Mouse (Mus musculus) kidney, postnatal 14 days (tissue): ENCODE data around the gene Ankle2.

Source experiments
- DNase-seq: peaks from one replicate; pipeline ENCODE4 v3.0.0; 2022; ENCODE audit warnings: mixed read lengths

Gene Ankle2

DNA sequence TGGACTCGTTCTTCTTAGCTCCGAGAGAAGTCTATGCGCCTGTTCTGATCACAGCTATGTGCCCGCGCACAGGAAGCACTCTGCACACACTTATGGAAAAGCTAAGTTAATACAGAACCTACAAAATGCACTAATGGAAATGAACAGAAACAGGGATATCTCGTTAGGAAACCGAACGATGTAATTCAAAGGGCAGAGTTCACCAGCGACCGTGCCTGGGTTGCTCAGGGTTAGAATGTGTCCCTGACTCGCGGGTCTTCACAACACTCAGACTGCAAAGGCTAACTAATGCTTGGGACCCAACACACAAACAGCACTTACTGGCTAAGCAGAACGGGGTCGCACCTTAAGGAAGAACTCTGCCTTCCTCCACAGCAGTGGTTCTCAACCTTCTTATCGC lies 54.4 kb downstream of the Ankle2 start:
- peak; percentile 33 for DNase-seq

DNA sequence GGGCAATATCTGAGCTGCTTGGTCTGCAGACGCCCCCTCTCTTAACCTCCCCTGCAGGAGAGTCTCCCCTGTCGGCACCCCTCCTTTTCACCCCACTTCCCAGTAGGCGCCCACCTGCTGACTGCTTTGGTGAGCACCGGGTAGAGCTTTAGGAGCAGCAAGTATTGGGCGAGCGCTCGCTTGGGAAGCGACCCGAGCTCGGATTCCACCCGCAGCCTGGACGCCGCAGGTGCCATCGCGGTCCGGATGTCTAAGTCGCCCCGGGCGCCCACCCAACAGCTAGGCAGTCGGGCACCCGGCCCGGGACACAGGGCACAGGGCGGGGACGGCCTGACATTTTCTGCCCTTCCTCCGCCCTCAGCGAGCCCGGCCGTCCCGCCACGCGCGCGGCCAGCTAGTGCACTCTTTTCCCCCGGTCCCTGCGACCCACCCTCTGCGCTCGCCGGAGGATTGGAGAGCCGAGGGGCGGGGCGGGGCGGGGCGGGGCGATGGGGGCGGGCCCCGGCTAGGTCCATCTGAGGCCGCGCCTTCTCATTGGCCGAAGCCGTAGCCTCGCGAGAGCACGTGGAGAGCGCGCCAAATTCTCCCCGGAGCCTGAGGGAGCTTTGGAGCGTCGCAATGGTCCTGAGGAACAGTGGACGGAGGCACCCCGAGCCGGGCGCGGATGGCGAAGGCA lies 55.1 kb downstream of the Ankle2 start, which contains the start of the genes Pxmp2 and Pole:
Gene Pxmp2 (minus strand): TSS at position 417 of the 676 bp plus-strand sequence.
Gene Pole (plus strand): TSS at position 537 of the 676 bp plus-strand sequence.
- DNase-seq: peak; percentile 95

DNA sequence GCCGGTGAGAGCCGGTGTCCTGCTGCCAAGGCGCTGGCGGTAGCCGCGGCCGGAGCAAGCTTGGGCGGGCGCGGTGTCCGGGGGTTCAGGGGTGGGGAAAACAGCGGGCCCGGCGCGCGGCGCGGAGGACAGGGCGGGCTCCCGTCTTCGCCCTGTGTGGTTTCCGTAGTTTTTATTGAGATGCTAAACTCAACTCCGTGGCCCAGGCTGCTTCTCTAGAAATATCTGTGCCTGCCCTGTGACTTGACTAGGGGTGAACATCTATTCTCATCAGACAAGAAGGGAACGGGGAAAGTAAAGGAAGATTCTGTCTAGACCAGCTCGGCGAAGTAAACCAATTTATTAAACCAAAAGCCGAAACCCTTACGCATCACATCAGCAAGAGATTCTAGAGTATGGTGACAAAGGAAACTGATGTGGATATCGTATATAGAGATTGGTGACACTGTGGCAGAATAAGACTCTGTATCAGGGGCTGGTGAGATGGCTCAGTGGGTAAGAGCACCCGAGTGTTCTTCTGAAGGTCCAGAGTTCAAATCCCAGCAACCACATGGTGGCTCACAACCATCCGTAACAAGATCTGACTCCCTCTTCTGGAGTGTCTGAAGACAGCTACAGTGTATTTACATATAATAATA lies 55.8 kb downstream of the Ankle2 start:
- no peak for DNase-seq

DNA sequence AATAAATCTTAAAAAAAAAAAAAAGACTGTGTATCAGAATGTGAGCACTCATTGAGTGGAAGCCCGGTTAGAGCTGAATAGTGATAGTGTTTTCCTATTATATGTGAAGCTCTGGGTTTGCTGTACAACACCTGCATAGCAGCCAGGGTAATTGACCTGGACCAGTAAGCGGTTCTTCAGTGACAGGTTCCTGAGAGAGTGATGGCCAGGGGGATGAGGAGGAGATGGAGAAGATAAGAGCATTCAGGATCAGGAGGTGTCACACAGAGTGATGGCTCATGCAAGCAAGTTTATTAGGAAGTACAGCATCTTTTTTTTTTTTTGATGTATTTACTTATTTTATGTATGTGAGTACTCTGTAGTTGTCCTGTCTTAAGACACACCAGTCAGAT lies 56.3 kb downstream of the Ankle2 start:
- DNase-seq: no peak

DNA sequence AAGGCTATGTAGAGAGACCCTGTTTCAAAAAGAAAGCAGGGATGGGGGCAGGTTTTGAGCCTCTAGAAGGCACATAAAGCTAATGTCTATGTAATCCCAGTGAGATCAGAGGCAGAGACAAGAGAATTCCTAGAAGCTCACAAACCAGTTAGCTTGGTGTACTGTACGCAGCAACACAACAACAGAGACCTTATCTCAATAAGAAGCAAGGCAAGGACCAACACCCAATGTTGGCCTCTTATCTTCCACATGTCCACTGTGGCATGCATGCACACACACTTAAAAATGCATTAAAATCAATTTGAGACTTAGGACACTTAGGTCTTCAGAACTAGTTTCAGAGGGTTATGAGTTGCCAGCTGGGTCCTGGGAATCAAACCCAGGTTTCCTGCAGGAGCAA lies 60.8 kb downstream of the Ankle2 start:
- DNase-seq: no peak

DNA sequence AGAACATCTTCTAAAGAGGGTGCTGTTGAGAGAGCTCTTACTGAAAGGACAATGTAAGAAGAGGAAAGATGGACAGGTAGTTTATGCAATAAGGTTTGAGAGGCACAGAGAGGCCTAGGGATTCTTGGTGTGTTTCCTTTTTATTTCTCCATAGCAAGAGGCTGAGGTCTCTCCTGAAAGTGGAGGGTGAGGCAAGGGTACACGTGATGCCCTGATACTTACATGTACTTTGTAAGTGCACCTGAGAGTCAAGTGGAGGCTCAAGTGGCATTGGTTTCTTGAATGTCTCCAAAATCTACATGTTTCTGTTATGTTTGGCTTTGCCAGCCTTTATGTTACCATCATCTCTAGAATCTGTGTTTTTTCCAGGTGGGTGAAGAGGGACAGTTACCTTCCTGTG lies 65.8 kb downstream of the Ankle2 start:
- no peak for DNase-seq

DNA sequence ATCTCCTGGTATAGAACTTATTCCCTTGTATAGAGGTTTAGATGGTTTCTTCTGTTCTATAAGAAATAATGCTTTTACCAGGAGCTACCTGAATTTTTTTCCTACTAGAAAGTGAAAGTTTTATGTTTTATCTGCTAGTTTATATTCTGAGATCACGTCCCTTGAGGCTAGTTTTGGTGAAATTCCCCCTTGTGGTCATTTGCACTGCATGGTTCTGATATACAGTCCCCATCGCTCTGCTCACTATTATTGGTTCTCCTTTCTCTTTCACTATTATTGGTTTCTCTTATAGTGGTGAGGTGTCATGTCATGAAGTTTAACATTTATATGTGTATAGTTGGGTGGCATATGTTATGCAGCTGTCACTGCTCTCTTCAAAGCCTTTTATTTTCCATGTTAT lies 69.8 kb downstream of the Ankle2 start:
- no peak for DNase-seq
